Mouse (Mus musculus) layer of hippocampus, postnatal 14 days (tissue): ENCODE results near the gene Gm5767. TPM values are rescaled to one million over a fixed set of nuclear protein-coding genes. Genes with fewer than 3 reads are reported as not detected.
A peak's percentile ranks its signal among the peaks of the same experiment; 100 is the strongest.

Source experiments
- DNase-seq, 2 experiments: peaks; one replicate each; pipeline ENCODE4 v3.0.0; 2021 to 2022; ENCODE audit warnings: low spot score in 2 of 2, mixed read lengths in 1 of 2
- long read RNA-seq, 2 experiments: library from polyadenylated mRNA; stranded (forward); transcript quantifications; one replicate each; pipeline ENCODE4 v2.0.0; 2021
- total RNA-seq, 2 experiments: library from RNA; stranded (reverse); gene quantifications; 2 replicates each; pipeline ENCODE4 v1.2.3; 2021

Gene Gm5767
- not detected for total RNA-seq
- long read RNA-seq, experiment 1: 0 reads
- long read RNA-seq, experiment 2: 0 reads

GRCm38 (mm10) chr16:8680470-8680869 lies at the start of gene Gm5767:
TSS of gene Gm5767 (plus strand) at chr16:8680770.
- no peak for DNase-seq

GRCm38 (mm10) chr16:8631428-8631827 lies 49.1 kb upstream of the Gm5767 start:
- DNase-seq: no peak

GRCm38 (mm10) chr16:8636867-8637216 lies 43.7 kb upstream of the Gm5767 start:
- DNase-seq: no peak

- DNase-seq: peak; percentile 89 to 94
These were observed 43.1 kb upstream of the Gm5767 start, which contains the start of the genes Pmm2 and Tmem186 for GRCm38 (mm10) chr16:8637217-8638051. TSS of gene Pmm2 (plus strand) at chr16:8637674. TSS of gene Tmem186 (minus strand) at chr16:8637712.

DNA sequence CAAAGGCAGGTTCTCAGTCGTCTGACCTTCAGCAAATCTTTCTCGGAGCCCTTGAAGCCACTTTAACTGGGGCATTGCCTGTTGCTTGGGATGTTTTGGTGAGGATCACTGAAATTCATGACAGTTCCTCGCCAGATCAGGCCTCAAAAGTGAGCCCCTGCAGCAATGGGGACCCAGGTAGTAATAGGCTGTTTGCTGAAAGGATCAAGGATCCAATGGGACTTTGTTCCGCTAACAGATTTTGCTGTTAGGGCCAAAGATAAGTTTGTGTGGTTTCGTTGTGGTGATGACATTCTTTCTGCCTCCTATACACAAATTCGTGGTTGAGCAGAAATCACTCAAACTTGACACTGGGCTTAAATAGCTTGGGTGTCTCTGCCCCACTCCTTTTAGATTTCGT lies 42.4 kb upstream of the Gm5767 start:
- no peak for DNase-seq

DNA sequence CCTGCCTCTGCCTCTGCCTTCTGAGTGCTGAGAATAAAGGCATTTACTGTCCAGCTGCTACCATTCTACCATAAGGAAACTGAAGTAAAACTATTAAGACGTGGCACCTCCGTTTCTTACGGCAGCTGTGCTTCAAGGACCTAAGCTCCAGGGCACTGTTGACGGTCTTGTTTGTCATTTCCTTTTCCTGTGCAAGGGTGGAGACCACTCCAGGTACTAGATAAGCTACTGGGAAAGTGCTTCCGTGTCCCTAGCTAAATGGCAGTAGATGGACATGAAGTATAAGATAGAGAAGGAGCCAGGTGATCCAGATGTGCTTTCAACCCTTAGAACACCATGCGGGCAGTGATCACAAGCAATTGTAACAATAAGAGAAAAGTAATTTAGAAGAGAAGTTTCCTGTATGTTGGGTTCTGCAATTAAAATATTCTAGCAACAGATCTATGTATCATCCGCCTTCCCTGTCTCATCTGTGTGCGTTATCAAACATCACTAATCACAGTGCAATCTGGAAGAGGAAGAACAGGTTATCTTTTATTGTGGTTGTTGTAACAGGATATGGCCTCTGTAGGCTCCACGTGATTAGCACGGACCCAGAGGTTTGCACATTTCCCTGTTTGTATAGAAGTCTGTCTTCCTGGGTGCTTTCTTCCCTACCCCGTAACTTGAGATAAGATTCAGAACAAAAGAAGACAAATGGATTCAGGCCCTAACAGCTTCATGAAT lies 40.9 kb upstream of the Gm5767 start:
- DNase-seq: no peak

GRCm38 (mm10) chr16:8643855-8644254 lies 36.7 kb upstream of the Gm5767 start:
- peak in 1 of 2 experiments; percentile 44 for DNase-seq

GRCm38 (mm10) chr16:8645546-8645945 lies 35.0 kb upstream of the Gm5767 start:
- no peak for DNase-seq

- no peak for DNase-seq
These were observed 30.6 kb upstream of the Gm5767 start for GRCm38 (mm10) chr16:8650007-8650406.

GRCm38 (mm10) chr16:8655108-8655507 lies 25.5 kb upstream of the Gm5767 start:
- no peak for DNase-seq

DNA sequence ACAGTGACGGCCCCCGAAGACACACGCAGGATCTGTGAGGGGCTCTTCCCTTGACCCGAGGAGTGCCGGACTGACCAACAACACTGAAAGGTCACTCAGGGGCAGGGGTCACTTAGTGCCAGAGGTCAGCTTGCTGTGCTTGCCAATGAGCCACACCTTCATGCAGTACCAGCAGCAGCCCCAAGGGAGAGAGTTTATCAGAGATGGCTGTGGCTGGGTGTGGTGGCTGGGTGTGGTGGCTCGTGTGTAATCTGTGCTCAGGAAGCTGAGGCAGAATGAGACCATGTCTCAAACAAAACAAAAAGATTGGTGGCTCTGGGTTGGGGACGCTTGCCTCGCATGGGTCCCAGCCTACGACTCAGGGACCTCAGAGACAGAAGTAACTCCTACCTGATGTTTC lies 25.0 kb upstream of the Gm5767 start:
- DNase-seq: no peak

- DNase-seq: no peak
These were observed 24.3 kb upstream of the Gm5767 start for GRCm38 (mm10) chr16:8656256-8656655.

DNA sequence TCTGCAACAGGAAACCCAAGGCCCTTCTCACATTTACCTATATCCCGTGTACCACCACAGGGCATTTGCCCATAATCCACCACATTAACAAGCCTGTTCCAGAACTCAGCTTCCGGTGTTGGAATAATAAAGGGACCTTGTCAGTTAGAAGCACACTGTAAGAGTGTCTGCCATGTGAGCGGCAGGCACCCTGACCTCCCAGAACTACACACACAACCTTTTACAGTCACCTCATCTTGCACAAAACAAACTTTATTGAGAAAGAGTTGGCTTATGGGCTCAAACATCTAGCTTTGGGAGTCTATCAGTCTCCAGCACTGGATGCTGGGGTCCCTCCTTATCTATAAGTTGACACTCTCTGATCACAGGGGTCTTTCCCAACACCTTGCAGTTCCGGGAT lies 22.2 kb upstream of the Gm5767 start:
- DNase-seq: no peak

- DNase-seq: no peak
These were observed 21.8 kb upstream of the Gm5767 start for GRCm38 (mm10) chr16:8658764-8659163.

GRCm38 (mm10) chr16:8663022-8663421 lies 17.5 kb upstream of the Gm5767 start:
- no peak for DNase-seq

- peak in 1 of 2 experiments; percentile 46 for DNase-seq
These were observed 16.7 kb upstream of the Gm5767 start for GRCm38 (mm10) chr16:8663606-8664539.

- no peak for DNase-seq
These were observed 15.2 kb upstream of the Gm5767 start for GRCm38 (mm10) chr16:8665367-8665766.

GRCm38 (mm10) chr16:8666452-8666851 lies 14.1 kb upstream of the Gm5767 start:
- no peak for DNase-seq

GRCm38 (mm10) chr16:8667261-8667660 lies 13.3 kb upstream of the Gm5767 start:
- no peak for DNase-seq

DNA sequence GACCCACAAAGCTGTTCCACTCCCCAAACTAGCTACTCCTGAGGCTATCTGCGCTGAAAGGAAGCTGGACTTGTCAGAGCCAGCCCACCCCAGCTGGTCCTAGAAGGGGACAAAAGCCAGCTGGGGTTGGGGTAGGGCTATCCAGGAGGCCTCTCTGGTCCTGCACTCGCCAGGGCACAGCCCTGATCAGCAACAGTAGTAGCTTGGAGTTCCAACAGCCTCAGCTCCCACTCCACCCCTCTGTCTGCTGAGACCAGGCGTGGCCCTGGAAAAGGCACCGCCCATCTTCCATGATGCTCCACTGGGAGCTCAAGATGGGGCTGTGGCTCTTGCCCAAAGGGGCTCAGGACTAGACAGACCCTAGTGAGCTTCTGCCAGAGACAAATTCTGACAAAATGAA lies 12.8 kb upstream of the Gm5767 start:
- DNase-seq: no peak

- DNase-seq: no peak
These were observed 12.2 kb upstream of the Gm5767 start for GRCm38 (mm10) chr16:8668386-8668785.
